Mouse (Mus musculus): ENCODE results near the gene Cacna2d4.

Gene Cacna2d4

GRCm38 (mm10) chr6:119220297-119220696 is 16.0 kb upstream of the Cacna2d4 start:
- DNase-seq (ENCODE audit: low read depth, low spot score): peak; percentile 70

- DNase-seq (ENCODE audit: low read depth, low spot score): no peak
These were observed 11.7 kb upstream of the Cacna2d4 start for GRCm38 (mm10) chr6:119224451-119225195.

DNA sequence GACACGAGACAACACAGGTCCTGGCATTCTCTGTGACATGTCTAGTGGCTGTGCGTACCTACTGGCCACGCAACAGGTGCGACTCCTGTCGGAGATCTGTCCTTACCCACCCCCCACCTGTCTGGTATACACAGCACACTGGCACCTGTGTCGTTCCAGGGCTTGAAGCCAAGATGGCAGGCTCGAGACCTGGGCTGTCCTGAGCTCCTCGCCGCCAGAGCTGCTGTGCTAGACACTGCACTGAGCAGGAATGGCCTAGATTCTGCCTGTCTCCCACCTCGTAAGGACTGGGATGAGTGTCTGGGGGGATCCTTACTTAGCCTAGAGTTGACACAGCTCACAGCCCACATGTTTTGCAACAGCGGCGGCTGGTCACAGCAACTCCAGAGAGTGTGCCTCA is 11.1 kb upstream of the Cacna2d4 start:
- DNase-seq (ENCODE audit: low read depth, low spot score): no peak

- DNase-seq (ENCODE audit: low read depth, low spot score): no peak
These were observed 10.6 kb upstream of the Cacna2d4 start for GRCm38 (mm10) chr6:119225731-119226130.

DNA sequence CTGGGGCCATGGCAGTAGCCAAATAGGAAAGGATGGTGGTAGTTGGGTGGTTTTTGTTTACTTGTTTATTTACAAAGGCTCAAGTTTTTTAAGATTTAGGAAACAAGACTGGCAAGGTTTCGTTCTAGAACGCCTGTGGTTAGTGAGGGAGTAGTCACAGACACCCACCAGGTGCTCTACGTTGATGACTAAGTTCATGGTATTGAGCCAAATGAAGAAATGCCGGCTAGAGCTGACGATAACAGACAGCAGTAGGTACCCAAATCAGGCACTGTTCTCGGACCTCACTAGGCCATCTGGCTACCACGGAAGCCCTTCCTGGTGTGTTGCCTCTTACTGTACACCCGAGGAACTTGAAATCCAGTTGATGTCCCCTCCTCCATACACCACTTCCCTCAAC is 9.3 kb upstream of the Cacna2d4 start:
- DNase-seq (ENCODE audit: low read depth, low spot score): no peak

DNA sequence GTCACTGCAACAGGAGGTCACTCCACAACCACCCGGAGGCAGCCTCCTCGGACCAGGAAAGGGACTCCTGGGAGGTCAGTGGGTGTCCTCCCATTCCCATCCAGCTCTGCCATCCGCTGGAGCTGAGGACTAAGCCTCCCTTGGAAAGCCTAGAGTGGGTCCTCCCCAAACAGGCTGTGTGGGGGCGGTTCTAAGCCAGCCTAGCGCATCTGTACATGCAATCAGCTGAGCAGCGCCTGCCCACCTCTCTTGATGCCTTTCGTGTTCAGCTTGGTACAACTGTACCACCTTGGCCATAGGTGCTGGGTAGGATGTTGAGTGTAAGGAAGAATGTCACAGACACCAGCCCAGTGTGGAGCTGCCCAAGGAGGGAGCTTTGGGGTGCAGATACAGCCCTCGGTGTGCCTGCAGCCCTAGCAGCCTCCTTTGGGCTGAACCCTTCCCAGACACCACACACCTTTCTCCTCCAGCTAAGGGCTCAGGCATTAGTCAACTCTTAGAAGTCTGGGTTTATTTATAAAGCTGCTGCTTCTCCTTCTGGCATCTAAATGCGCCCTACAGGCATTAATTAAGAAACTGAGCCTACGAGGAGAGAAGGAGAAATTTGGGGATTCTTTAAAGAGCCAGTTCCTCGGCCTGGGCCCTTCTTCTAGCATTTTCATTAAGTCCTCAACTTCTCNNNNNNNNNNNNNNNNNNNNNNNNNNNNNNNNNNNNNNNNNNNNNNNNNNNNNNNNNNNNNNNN is 7.3 kb upstream of the Cacna2d4 start:
- DNase-seq (ENCODE audit: low read depth, low spot score): no peak

DNA sequence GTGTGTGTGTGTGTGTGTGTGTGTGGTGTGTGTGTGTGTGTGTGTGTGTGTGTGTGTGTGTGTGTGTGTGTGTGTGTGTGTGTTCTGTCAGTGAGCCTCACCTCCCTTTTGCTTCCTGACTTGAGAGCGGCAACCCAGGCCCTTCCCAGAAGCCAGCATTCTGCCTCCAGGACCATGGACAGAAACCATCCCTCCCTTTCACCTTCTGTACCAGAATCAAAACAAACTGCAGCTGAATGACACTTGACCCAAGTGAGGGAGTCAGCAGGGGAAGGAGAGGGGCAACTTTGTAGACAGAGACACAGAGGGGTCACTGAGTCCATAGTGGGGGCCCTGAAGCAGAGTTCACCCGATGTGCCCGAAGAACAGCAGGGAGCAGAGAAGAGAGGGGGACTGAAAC is 3.3 kb upstream of the Cacna2d4 start:
- DNase-seq (ENCODE audit: low read depth, low spot score): peak; percentile 58

DNA sequence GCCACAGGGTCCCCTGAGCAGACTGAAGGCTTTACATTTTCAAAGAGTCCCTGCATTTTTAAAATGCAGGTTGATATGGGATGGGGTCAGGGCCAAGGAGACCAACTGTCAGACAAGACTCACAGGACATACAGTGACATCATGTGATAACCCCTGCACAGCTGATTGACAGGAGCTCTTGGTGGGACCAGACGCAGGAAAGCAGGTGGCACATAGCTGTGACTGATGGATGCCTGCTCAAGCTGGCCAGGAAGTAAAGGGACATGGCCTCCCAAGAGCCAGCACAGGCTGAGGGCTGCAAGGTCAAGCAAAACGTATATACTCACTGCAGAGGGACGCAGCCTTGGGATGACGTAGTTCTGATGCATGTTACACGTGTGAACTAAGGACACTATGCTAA is 885 bp upstream of the Cacna2d4 start:
- no peak for DNase-seq (ENCODE audit: low read depth, low spot score)

DNA sequence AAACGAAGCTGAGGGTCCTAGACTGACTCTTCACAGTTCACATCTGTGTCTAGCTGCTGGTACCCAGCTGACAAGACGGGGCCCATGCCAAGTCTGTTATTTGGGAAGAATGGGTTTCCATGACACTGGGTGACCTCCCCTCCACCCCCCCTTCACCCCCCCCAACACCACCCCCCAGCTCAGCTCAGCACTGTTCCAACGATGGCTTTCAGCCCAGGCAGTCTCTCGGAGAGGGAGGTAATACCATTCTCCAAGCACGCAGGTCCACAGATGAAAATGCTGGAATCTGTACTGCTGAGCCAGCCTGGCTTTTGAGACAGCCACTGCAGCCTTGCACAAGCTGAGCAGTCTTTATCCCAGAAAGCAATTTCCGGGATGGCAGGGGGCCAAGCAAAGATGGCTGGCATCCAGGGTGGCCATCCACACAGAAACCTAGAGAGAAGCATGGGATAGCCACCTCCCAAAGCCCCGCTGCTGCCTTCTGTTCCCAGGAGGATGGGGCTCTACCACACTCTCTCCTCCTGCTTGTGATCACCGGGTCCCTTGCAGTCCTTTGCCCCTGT is 1.2 kb downstream of the Cacna2d4 start:
- DNase-seq (ENCODE audit: low read depth, low spot score): no peak

DNA sequence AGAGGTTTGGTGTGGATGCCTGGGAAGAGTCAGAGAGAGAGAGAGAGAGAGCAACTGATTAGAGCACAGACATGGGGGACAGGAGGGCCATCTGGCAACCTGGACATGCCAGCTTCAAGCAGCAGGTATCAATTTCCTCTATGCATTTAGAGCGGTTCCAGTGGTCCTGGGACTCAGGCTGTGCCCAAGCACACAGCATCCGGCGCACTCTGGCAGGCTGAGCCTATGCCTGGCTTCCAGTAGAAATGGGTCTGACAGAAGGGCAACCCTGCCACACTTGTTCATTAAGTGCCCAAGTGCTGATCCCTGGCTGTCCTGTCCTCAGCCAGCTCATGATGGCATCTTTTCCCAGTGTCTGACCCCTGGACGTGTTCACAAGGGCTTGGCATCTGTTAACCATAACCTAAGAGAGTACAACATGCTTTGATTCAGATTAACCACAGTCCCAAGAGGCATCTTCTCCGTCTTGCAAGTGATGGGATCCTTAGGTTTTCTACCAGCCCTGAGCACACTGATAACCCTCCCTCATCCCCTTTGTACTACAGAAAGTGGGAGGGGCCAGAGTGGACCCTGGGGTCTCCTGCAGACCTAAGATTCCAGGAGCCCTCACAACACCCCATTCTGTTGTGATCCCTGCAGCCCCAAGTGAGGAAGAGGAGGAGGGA is 3.1 kb downstream of the Cacna2d4 start:
- DNase-seq (ENCODE audit: low read depth, low spot score): no peak

- no peak for DNase-seq (ENCODE audit: low read depth, low spot score)
These were observed 3.9 kb downstream of the Cacna2d4 start for GRCm38 (mm10) chr6:119240256-119240655.

GRCm38 (mm10) chr6:119240871-119241705 is 4.8 kb downstream of the Cacna2d4 start:
- no peak for DNase-seq (ENCODE audit: low read depth, low spot score)

DNA sequence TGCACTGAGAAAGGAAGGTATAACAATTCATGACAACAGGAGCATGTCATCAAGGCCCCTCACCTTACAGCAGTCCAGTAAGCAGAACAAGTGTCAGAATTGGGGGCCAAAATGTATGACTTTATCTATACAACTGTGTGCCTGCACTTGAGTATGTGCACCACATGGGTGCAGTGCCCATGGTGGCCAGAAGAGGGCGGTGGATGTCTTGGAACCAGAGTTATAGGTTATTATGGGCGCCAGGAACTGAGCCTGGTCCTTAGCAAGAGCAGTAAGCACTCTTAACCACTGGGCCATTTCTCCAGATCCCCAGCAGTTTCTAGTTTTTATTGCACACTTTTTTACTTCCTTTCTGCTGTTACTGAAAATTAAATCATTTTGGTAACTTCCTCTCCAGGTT is 9.8 kb downstream of the Cacna2d4 start:
- DNase-seq (ENCODE audit: low read depth, low spot score): peak; percentile 62

DNA sequence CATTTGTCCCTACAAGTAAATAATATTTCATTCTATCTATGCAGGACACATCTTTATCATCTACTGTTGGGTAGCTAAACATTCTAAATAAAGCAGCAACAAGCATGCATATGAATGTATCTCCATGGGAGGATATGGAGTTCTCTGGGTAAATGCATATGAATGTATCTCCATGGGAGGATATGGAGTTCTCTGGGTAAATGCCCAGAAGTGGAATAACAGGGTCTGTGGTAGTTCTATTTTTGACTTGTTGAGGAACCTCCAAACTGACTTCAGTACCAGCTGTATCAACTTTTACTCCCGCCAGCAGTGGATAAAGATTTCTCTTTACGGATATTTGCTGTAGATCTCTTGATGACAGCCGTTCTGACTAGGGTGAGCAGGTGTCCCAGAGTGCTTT is 12.3 kb downstream of the Cacna2d4 start:
- DNase-seq (ENCODE audit: low read depth, low spot score): no peak

DNA sequence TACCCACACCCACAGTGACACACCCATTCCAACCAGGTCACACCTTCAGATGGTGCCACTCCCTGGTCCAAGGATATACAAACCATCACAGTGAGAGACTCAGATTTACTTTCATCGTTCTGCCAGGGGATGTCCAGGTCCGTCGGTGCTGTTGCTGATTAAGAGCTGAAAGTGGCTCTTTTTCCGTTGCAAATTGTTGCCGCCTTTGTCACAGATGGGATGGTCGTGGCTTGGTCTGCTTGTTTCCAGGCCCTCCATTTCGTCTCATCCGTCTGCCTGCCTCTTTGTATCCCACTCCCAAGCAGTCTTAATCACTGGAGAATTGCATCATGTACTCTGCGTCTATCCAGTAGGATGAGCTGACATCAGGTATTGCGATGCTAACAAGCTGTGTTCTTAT is 13.4 kb downstream of the Cacna2d4 start:
- DNase-seq (ENCODE audit: low read depth, low spot score): no peak

- no peak for DNase-seq (ENCODE audit: low read depth, low spot score)
These were observed 15.4 kb downstream of the Cacna2d4 start for GRCm38 (mm10) chr6:119251704-119252103.

GRCm38 (mm10) chr6:119276713-119277112 is 40.4 kb downstream of the Cacna2d4 start:
- no peak for DNase-seq (ENCODE audit: low read depth, low spot score)

DNA sequence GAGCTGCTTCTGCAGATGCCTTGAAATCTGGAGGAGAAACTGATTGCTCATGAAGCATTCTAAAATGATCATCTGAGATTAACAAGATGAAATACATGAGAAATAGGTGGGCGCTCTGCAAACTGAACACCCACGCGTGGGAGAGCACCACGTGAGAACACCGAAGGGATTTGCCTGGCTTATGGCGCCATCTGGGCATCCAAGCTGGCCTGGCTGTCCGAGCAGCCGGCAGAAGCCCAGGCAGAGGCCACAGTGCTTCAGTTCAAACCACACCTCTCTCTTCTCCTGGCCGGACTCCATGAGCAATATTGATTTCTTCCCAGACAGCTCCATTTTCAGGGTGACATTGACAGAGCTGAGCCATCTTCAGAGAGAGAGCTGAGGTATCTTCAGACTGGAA is 44.4 kb downstream of the Cacna2d4 start:
- no peak for DNase-seq (ENCODE audit: low read depth, low spot score)

DNA sequence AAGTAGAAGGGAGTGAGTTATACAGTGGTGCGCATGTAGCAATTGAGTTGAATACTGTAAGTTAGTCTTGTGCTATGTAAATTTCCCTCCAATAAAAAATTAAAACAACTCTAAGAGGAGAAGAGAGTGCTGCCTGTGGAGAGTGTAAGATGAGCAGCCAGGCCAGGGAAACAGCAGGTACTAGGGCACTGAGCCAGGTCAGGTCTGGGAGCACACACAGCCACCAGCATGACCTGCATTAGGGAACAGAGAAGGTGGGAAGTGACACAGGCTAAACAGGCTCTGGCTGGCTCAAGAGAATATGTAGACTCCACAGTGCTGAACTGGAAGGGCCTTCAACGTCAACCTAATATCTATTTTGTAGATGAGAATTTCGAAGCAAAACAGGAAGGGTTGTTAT is 65.0 kb downstream of the Cacna2d4 start:
- no peak for DNase-seq (ENCODE audit: low read depth, low spot score)

DNA sequence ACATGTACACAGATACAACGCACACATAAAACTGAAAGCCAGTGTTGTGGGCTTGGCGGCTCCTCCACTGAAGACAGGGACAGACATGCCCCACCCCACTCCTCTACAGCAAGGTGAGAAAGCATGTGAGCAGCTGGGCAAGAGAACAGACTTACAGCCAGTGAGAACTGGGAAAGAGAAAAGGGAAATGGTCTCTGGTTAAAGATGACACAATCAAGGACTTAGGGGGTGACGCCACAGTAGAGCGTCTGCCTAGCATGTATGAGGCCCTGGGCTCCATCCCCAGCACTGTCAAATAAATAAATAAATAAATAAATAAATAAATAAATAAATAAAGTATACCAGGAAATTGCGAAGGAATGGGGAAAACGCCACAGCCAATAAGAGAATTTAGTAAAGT is 67.0 kb downstream of the Cacna2d4 start:
- no peak for DNase-seq (ENCODE audit: low read depth, low spot score)

GRCm38 (mm10) chr6:119307867-119308413 is 71.6 kb downstream of the Cacna2d4 start:
- no peak for DNase-seq (ENCODE audit: low read depth, low spot score)
